24 mouse cellular contexts compared by ENCODE assay signal in the genomic region with DNA sequence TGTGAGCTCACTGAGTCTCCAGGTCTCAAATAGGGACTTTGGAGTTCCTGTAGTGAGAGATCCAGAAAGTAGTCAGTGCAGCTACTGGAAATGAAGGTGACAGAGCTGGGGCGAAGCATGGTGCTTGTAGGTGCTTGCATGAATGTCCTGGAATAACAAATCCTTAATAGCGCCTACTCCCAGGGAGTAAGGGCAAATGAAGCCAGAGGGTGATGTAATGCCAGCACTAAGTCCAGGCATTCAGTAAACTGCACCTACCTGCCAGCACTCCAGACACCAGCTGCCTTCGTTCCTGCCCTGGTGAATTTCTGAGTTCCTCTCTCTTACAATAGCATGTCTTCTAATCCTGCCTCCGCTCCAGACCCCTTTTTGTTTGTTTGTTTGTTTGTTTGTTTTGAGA. TPM values are rescaled to one million over a fixed set of nuclear protein-coding genes. Genes with fewer than 3 reads are reported as not detected.
DNase-seq lines count a peak whose midpoint lies in the region; ATAC-seq and TF ChIP-seq lines count a peak whose summit lies in the region.
"Had no signal": no experiment of that assay in that cellular context is flagged by ENCODE, and none has a peak within 500 bp of the region (broad histone marks: within the 10 kb centered on the region; RNA-seq: fewer than 3 reads in every experiment).

No protein-coding gene starts in this region.

- no peak for TF ChIP-seq CTCF in liver, adult 2 months (IDR thresholded peaks at IDR 0.05; ENCODE audit: low read depth, low read length)
- TF ChIP-seq CTCF in bone marrow, adult 2 months (IDR thresholded peaks at IDR 0.05; ENCODE audit: control insufficient read depth, insufficient read depth, low read length) = no peak

- no peaks in the 10 kb centered on the region for H3K36me3 ChIP-seq in kidney, embryonic 15.5 days
- H3K36me3 ChIP-seq in liver, adult 2 months (ENCODE audit: control insufficient read depth, insufficient read depth, low read length) = no peaks in the 10 kb centered on the region
- H3K36me3 ChIP-seq in liver, embryonic 12.5 days = no peaks in the 10 kb centered on the region
- H3K36me3 ChIP-seq: forebrain, embryonic 10.5 days; hindbrain, embryonic 12.5 days; limb, embryonic 15.5 days; midbrain, embryonic 15.5 days; neural tube, embryonic 12.5 days had no signal

- WGBS in kidney, embryonic 15.5 days = 81% methylated on average over 4 of the region's 4 CpGs
- WGBS in liver, adult 2 months = 47% methylated on average over 4 of the region's 4 CpGs
- 66% methylated on average over 4 of the region's 4 CpGs for WGBS in liver, embryonic 12.5 days (ENCODE audit: insufficient replicate concordance)
- 89% methylated on average over 4 of the region's 4 CpGs for WGBS in bone marrow, adult 2 months

- no peak for TF ChIP-seq POLR2A in liver, adult 2 months (IDR thresholded peaks at IDR 0.05; ENCODE audit: extremely low read depth, insufficient read depth, low read length)
- TF ChIP-seq POLR2A in bone marrow, adult 2 months (IDR thresholded peaks at IDR 0.05; ENCODE audit: borderline replicate concordance, control insufficient read depth, low read depth, low read length) = no peak

- no peak overlapping the region for H3K9ac ChIP-seq in kidney, embryonic 15.5 days
- H3K9ac ChIP-seq in liver, adult 2 months (ENCODE audit: low read depth, low read length) = no peak overlapping the region
- no peak overlapping the region for H3K9ac ChIP-seq in liver, embryonic 12.5 days
- H3K9ac ChIP-seq: hindbrain, embryonic 12.5 days; limb, embryonic 15.5 days; midbrain, embryonic 15.5 days; neural tube, embryonic 12.5 days had no signal

- H3K9me3 ChIP-seq in kidney, embryonic 15.5 days (replicated peaks) = no peaks in the 10 kb centered on the region
- H3K9me3 ChIP-seq in liver, embryonic 12.5 days (replicated peaks) = no peaks in the 10 kb centered on the region
- H3K9me3 ChIP-seq: forebrain, embryonic 10.5 days; hindbrain, embryonic 12.5 days; limb, embryonic 15.5 days; midbrain, embryonic 15.5 days; neural tube, embryonic 12.5 days had no signal

- peaks cover 23% of the 10 kb centered on the region for H3K4me1 ChIP-seq in kidney, embryonic 15.5 days
- peaks cover 7% of the 10 kb centered on the region for H3K4me1 ChIP-seq in liver, adult 2 months (ENCODE audit: control insufficient read depth, insufficient read depth, low read length)
- 0 out of 2 replicates have a peak, but pooled peaks cover 9% of the 10 kb centered on the region for H3K4me1 ChIP-seq in liver, embryonic 12.5 days
- H3K4me1 ChIP-seq in bone marrow, adult 2 months (ENCODE audit: control insufficient read depth, insufficient read depth, low read length) = peaks cover 2% of the 10 kb centered on the region; the same call in 1 of the 2 replicates
- H3K4me1 ChIP-seq: midbrain, embryonic 15.5 days; neural tube, embryonic 12.5 days had no signal

- no peak for ATAC-seq in kidney, embryonic 15.5 days (replicated peaks; ENCODE audit: low FRiP score)
- no peak for ATAC-seq in liver, embryonic 12.5 days
- 0 out of 2 replicates have a peak, but pooled peaks have one; percentile 6 for ATAC-seq in megakaryocyte-erythroid progenitor cell, adult 5-6 weeks (replicated peaks; ENCODE audit: low FRiP score, low TSS enrichment, poor library complexity, severe bottlenecking)
- ATAC-seq: forebrain, embryonic 16.5 days; midbrain, embryonic 15.5 days had no signal

- H3K27me3 ChIP-seq in kidney, embryonic 15.5 days = no peaks in the 10 kb centered on the region
- H3K27me3 ChIP-seq in liver, adult 2 months (ENCODE audit: control insufficient read depth, insufficient read depth, low read length) = no peaks in the 10 kb centered on the region
- H3K27me3 ChIP-seq in liver, embryonic 12.5 days (replicated peaks) = no peaks in the 10 kb centered on the region
- H3K27me3 ChIP-seq: hindbrain, embryonic 12.5 days; limb, embryonic 15.5 days; midbrain, embryonic 15.5 days; neural tube, embryonic 12.5 days had no signal

- H3K4me2 ChIP-seq in kidney, embryonic 15.5 days = no peak overlapping the region
- no peak overlapping the region for H3K4me2 ChIP-seq in liver, embryonic 12.5 days
- H3K4me2 ChIP-seq: hindbrain, embryonic 12.5 days; limb, embryonic 15.5 days; midbrain, embryonic 15.5 days; neural tube, embryonic 12.5 days had no signal

- no peak overlapping the region for H3K27ac ChIP-seq in kidney, embryonic 15.5 days
- H3K27ac ChIP-seq in liver, adult 2 months (replicated peaks; ENCODE audit: insufficient read depth, low read depth, low read length) = peak overlapping the region; percentile 7
- H3K27ac ChIP-seq in liver, embryonic 12.5 days = no peak overlapping the region
- peak overlapping the region; percentile 75; the same call in 1 of the 2 replicates for H3K27ac ChIP-seq in bone marrow, adult 2 months (ENCODE audit: control insufficient read depth, insufficient read depth, low read depth, low read length, poor library complexity)
- H3K27ac ChIP-seq: forebrain, embryonic 10.5 days; heart, adult 2 months; hindbrain, embryonic 12.5 days; kidney, postnatal 0 days; limb, embryonic 15.5 days; midbrain, embryonic 15.5 days; neural tube, embryonic 12.5 days had no signal

- peak; percentile 60 for DNase-seq in kidney, adult 18-20 months
- DNase-seq in liver, adult 2 months (ENCODE audit: extremely low read depth, low read depth, low spot score) = peak; percentile 85
- no peak for DNase-seq in urinary bladder, postnatal 36 days (ENCODE audit: low spot score in 2 of 2)
- no peak for DNase-seq in T-cell, adult 2 months (ENCODE audit: low spot score)
- DNase-seq: adrenal gland, postnatal 25 days; cerebellum, adult 11 months; cerebellum, adult 9-11 months; gastrocnemius, postnatal 25 days; heart, adult 2 months; left cerebral cortex, postnatal 4 days; lung, postnatal 4 days; right cerebral cortex, postnatal 4 days; thymus, postnatal 25 days had no signal

- peaks cover 18% of the 10 kb centered on the region for H3K79me2 ChIP-seq in liver, adult 2 months (ENCODE audit: control insufficient read depth, insufficient read depth, low read length)

- H3K4me3 ChIP-seq in kidney, embryonic 15.5 days (replicated peaks) = no peak overlapping the region
- no peak overlapping the region for H3K4me3 ChIP-seq in liver, adult 2 months (ENCODE audit: insufficient read depth, low read depth, low read length)
- no peak overlapping the region for H3K4me3 ChIP-seq in liver, embryonic 12.5 days
- no peak overlapping the region for H3K4me3 ChIP-seq in bone marrow, adult 2 months (replicated peaks; ENCODE audit: control insufficient read depth, low read depth, low read length)
- H3K4me3 ChIP-seq: forebrain, embryonic 10.5 days; heart, adult 2 months; hindbrain, embryonic 12.5 days; limb, embryonic 15.5 days; midbrain, embryonic 15.5 days; neural tube, embryonic 12.5 days had no signal

RNA-seq across cellular contexts. Expression of gene Gcnt2, which starts 39.1 kb away (rescaled TPM):
- polyA plus RNA-seq in kidney, embryonic 15.5 days (2015; fragmentation: Nextera tagmentation; extraction: Ambion mirVana) = 5.7 and 5.8 TPM in 2 replicates
- total RNA-seq in liver, adult 2 months (2014; rRNA removed) = 14.7 and 18.1 TPM in 2 replicates
- polyA plus RNA-seq in liver, adult 2 months (2012; rRNA removed) = 2.8 and 3.5 TPM in 2 replicates
- polyA plus RNA-seq in liver, embryonic 12.5 days (2016; fragmentation: Nextera tagmentation; extraction: Ambion mirVana) = 1.5 TPM in 2 replicates
- polyA plus RNA-seq in bone marrow, adult 2 months (2011; ENCODE audit: insufficient read depth, insufficient read length, low replicate concordance, missing spikeins) = 6.0 and 18.2 TPM in 2 replicates
- total RNA-seq in megakaryocyte-erythroid progenitor cell, adult 5-6 weeks (2014; fragmentation: Nextera tagmentation) = 7.6 and 10.8 TPM in 2 replicates
- 6.3 and 23.7 TPM in 2 replicates for total RNA-seq in megakaryocyte-erythroid progenitor cell, adult 5-6 weeks (2017)

Comparison
In these comparisons a context has a peak if more than half of its experiments do, and no peak if none do; other contexts are left out.
1. H3K27ac ChIP-seq: peak in liver, adult 2 months (single experiment) and bone marrow, adult 2 months (single experiment); none in kidney, embryonic 15.5 days (single experiment) and liver, embryonic 12.5 days (single experiment).
2. DNase-seq: peak in kidney, adult 18-20 months (single experiment) and liver, adult 2 months (single experiment); none in urinary bladder, postnatal 36 days (0 of 2) and T-cell, adult 2 months (single experiment).